Mouse (Mus musculus) right cerebral cortex, postnatal 10 days (tissue): Measurements from ENCODE around the gene Brd9.
A peak's percentile ranks its signal among the peaks of the same experiment; 100 is the strongest.

ENCODE experiments used
- DNase-seq, 2 experiments: peaks; one replicate each; pipeline ENCODE4 v3.0.0; 2021; ENCODE audit warnings: low spot score in 2 of 2

The Brd9 gene

DNA sequence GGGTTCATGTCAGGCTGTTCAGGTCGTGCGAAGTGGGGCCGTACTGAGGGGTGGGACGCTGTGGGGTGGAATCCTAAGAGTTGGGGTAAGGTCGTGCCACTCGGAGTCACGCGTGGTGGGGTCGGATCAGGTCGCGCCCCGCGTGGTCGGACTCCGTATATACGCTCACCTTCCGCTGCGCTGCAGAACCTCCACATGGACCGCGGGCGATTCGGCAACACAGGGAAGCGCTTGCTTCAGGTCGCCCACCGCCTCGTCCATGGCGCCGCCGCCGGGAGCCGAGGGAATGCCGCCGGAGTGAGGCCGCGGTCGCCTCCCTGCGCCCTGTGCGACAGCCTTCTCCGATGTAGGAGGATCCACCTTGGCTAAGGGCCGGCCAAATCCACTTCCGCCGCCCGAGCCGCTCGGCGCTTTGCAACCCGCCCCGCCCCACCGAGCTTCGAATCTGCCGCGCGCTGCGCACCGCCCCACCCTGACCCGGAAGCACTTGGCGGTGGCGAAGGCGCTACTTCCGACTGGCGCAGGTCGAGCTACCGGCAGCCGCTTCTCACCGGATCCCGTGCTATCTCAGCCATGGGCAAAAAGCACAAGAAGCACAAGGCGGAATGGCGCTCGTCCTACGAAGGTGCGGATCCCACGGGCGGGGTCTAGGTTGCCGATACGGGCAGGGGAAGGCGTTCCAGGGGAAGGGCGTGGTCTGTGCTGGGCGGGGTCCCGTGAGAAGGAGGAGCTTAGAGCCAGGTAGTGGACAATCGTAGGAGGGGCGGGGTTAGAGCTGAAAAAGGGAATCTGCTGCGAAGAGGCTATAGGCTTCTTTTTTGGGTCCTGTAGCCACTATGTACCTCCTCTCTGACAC, at the start of gene Brd9, which contains the start of gene Trip13:
Gene Brd9 (plus strand): TSS at position 491 of the 856 bp plus-strand sequence.
Gene Trip13 (minus strand): TSS at position 464 of the 856 bp plus-strand sequence.
- peak; percentile 92 to 95 for DNase-seq

DNA sequence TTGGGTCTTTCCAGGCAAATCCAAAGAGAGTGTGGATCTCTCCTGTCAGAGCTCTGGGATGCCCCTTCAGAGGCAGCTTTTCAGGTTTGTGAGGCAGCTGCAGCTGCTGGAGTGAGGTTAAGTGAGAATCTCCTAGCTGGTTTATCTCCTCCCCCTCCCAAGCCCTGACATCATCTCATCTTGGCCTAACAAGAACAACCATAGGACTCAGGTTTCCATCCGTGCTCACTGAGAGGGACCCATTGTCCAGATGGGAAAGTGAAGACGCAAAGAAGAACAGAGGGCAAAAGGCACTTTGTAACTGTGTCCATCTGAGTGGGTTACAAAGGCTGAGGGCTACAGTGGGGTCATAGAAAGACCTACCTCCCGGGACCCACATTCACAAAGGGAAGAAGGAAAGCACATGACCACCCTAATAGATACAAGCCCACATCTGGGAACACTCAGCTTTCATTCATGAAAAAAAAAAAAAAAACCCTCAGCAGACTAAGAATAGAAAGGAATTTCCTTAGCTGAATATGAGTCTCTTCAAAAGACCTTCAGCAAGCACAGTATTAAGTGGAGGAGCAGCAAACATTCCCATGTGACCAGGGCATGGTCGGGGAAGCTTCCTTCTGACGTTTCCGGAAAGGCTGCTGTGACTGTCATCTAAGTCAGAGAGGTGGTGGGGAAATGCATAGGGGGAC, 45.0 kb upstream of the Brd9 start:
- no peak for DNase-seq

- DNase-seq: no peak
Observed at GRCm38 (mm10) chr13:73897561-73897960, 40.0 kb upstream of the Brd9 start.

DNA sequence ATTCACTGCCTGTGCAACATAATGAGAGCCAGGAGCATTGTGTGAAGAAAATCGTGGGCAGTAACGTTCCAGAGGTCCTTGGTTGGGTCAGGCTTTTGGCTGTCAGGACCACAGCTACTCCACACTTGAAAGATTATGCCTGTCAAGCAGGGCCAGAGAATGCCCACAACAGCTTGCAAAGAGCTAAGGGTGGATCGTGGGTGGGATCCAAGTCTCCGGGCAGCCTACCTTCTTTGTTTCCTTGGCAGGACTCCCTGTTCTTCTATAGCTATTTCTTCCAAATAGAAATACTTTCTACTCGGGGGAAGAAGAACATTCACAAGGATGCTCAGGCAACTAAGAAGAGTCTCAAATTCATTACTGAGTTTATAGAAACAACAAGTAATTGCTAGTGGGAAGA, 30.5 kb upstream of the Brd9 start:
- peak in 1 of 2 experiments; percentile 26 for DNase-seq

- DNase-seq: peak; percentile 55 to 71
Observed at GRCm38 (mm10) chr13:73907683-73908412, 29.8 kb upstream of the Brd9 start.

DNA sequence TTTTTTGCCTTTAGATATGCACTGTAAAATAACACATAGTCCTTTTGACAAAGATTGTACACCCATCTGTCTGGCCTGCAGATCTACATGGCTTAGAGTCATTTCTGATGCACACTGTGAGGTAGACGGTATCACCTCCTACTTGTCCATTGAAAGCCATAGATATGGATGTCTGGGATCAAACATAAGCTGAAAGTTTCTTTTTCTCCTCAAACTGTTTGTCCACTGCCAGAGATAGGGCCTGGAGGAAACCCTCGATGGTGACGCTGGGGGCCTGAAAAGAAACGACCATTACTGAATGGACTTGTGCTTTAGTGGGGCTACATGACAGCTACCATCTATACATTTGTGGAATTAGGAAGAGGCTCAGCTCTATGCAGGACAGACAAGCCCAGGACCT, 24.5 kb upstream of the Brd9 start:
- DNase-seq: no peak

DNA sequence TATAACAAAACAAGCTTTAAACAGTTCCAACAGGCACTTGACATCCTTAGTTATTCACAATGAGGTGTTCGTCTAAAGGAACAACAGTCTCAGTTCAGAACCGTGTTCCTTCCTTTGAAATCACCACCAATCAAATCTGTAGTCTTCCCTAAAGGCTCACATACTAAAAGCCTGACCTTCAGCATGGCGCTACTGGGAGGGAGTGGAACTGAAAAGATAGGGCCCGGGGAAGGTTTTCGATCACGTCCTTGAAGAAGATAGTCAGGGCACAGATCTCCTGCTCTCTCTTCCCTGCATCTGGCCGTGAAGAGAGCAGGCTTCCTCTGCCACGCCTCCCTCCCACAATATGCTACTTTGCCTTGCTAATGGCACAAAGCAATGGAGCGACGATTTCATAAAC, 5.4 kb upstream of the Brd9 start:
- DNase-seq: no peak

- no peak for DNase-seq
Observed at GRCm38 (mm10) chr13:73936938-73937320, 682 bp upstream of the Brd9 start.

- no peak for DNase-seq
Observed at GRCm38 (mm10) chr13:73938177-73938560, 558 bp downstream of the Brd9 start.

GRCm38 (mm10) chr13:73939101-73939500, 1.5 kb downstream of the Brd9 start:
- DNase-seq: no peak

GRCm38 (mm10) chr13:73944606-73945005, 7.0 kb downstream of the Brd9 start:
- DNase-seq: no peak

DNA sequence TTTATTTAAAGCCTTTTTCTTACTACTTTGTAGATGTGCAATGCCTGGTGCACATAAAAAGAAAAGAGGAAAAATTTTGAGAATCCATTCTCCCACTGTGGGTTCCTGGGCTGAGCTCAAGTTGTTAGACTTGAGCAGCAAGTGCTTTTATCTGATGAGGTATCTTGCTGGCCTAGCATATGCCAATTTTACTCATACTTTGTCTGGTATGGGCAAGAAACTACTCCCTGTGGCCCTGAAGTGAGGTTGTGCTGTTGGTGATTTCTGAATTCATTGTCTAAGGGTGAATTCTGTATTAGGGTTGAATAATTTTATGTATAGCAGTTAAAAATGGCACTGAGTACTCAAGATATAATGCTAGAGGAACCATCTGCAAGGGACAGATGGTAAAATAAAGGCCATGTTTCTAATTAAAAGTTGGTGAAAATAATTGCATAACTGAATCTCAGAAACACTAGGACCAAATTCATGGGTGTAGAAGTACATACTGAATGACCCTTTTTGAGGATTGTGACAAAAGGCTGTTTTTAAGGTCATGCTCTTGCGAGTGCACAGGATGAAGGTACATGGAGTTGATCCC, 16.0 kb downstream of the Brd9 start:
- DNase-seq: no peak

- DNase-seq: no peak
Observed at GRCm38 (mm10) chr13:73954666-73955065, 17.1 kb downstream of the Brd9 start.

GRCm38 (mm10) chr13:73955531-73955930, 17.9 kb downstream of the Brd9 start:
- DNase-seq: no peak

DNA sequence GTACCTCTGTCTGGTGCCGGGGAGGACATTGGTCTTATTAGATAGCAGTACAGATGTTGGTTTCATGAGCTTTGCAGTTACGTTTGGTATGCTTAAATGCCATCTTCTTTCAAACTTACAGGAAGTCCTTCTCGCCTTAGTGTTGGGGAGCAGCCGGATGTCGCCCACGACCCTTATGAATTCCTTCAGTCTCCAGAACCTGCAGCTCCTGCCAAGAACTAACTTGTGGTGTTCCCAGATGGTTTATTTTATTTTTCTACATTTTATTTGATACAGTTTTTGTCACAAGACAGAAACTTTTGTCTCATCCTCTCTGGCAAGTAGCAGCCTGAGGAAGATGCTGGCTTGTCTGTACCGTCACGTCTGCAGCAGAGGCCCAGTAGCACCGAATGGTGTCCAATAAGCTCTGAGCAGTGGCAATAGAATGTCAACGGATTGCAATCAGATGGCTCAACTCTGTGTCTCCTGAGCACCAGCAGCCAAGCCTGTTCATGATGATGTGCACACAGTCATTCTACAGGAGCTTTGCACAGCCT, 22.6 kb downstream of the Brd9 start:
- no peak for DNase-seq

DNA sequence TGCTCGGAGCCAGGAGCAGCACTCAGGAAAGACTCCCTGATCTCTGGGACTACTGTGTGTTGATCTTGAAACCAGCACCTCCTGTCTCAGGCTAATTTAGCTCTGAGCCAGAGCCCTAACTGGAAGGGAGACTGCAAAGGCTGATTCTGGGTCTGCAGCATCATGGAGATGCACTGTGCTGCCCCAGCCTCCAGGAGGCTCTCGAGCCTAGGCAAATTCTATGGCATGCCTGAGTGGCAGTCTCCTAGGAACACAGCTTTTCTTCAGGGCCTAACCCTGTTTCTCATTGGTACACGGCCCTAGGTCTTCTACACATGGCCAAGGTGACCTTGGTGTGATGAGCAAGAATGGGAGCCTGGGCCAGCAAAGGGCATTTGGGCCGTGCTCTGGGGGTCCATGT, 23.6 kb downstream of the Brd9 start:
- no peak for DNase-seq

GRCm38 (mm10) chr13:73963551-73963950, 25.9 kb downstream of the Brd9 start, which contains the start of gene Zdhhc11:
TSS of gene Zdhhc11 (plus strand) at chr13:73963851.
- no peak for DNase-seq

GRCm38 (mm10) chr13:73970545-73971448, 33.2 kb downstream of the Brd9 start:
- DNase-seq: peak; percentile 67 to 77

GRCm38 (mm10) chr13:73974523-73974922, 36.9 kb downstream of the Brd9 start:
- DNase-seq: no peak

DNA sequence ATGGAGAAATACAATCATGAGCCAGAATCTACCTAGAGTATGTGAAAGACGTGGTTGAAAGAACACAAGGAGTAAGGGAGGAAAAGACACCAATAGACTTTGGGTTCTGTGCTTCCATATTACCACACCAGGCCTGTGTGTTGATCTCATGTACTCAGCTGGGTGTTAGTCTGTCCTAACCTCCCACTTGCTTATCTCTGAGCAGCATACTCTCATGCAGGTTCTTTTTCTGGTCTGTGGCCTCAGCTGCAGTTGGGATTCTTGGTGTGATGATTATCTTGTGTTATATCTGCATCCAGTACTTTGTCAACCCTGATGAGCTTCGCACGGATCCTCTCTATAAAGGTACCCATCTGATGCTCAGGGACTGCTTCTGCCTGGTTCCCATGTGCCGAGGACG, 39.3 kb downstream of the Brd9 start:
- no peak for DNase-seq

DNA sequence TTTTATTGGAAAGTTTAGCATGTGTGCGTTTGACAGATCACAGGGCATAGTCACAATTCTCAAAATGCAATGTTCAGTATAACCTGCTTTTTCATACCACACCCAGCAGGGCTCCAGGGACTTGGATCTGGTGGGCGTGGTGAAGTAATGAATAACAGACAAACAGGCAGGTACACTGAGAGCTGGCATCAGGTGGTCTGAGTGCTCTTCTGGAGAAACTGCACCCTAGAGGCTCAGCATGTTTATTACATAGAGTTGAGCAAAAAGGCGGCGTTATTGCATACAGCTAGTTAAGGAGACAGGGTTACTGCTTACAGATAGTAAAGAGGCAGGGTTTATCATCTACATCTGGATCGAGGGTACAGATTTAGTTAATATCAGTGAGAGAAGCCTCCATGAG, 52.7 kb downstream of the Brd9 start:
- DNase-seq: no peak
